Mouse (Mus musculus) cerebellum, adult 2 months (tissue): ENCODE results near the gene Plce1. TPM values are rescaled to one million over a fixed set of nuclear protein-coding genes. Genes with fewer than 3 reads are reported as not detected.
A peak's percentile ranks its signal among the peaks of the same experiment; 100 is the strongest.

ENCODE experiments used
- DNase-seq, 2 experiments: peaks; one replicate each; pipeline ENCODE4 v3.0.0; 2021
- H3K27ac ChIP-seq: fragments of 200-500 bp; 2 replicates; pipeline ENCODE4 v1.5.1; 2012; ENCODE audit warnings: low read length, control low read depth, inconsistent platforms; ENCODE audit not compliant: insufficient read depth
- H3K27me3 ChIP-seq: fragments of 200-500 bp; 2 replicates; pipeline ENCODE4 v1.6.1; 2012; ENCODE audit warnings: inconsistent platforms, mild to moderate bottlenecking, low read length, moderate library complexity; ENCODE audit not compliant: control insufficient read depth, insufficient read depth
- H3K4me1 ChIP-seq: fragments of 200-500 bp; 2 replicates; pipeline ENCODE4 v1.6.1; 2011; ENCODE audit warnings: low read length; ENCODE audit not compliant: control insufficient read depth, insufficient read depth
- H3K4me3 ChIP-seq: fragments of 200-500 bp; replicated peaks from 2 replicates; pipeline ENCODE3; 2011; ENCODE audit warnings: mild to moderate bottlenecking, low read depth, low read length, control low read depth; ENCODE audit not compliant: insufficient read depth
- CTCF ChIP-seq: fragments of 200-500 bp; IDR thresholded peaks from 2 replicates; pipeline ENCODE4 v1.5.1; 2011; ENCODE audit warnings: low read depth, mild to moderate bottlenecking, control low read depth, low read length, moderate library complexity, borderline replicate concordance; ENCODE audit not compliant: insufficient read depth
- POLR2A ChIP-seq: fragments of 200-500 bp; IDR thresholded peaks from 2 replicates; pipeline ENCODE4 v1.6.1; 2011; ENCODE audit warnings: low read length, control low read depth, borderline replicate concordance; ENCODE audit not compliant: insufficient read depth
- WGBS: fragments of 180-500 bp; shearing (Covaris S2); methylation state at CpG from one replicate; pipeline ENCODE4 v1.1.7; 2018; 5-methylcytosine and 5-hydroxymethylcytosine counted together
- polyA plus RNA-seq: library from polyadenylated mRNA; depleted of rRNA; stranded (reverse); fragments of >200 nt; gene quantifications from 2 replicates; pipeline ENCODE4 v1.2.3, GENCODE M21; 2012

The Plce1 gene
- polyA plus RNA-seq, 1 experiment = 9.7 TPM

DNA sequence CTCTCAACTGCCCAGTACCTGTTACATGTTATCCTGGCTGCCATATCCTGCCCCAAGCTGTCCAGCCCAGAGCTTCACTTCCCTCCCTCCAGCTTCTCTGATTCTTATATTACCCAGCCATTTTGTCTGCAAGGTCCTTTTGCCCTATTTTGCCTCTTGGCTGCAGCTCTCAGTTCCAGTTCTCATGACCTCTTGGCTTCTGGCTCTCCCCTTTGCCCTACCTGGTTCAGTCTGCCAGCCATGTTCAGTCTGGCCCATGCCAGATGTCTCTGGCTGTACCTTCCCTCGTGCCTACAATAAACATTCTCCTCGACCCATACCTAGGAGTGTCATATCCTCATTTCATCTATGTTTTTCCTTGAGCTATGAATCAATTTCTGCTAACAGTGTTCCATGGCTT, 285.4 kb downstream of the Plce1 start:
- TF ChIP-seq CTCF (no peak), POLR2A (no peak)
- Histone ChIP-seq H3K4me3 (no peak overlapping the region), H3K27me3 (no peaks in the 10 kb centered on the region), H3K27ac (no peak overlapping the region), H3K4me1 (no peaks in the 10 kb centered on the region)
- no peak for DNase-seq
- WGBS = 75% methylated on average over 2 of the region's 2 CpGs

DNA sequence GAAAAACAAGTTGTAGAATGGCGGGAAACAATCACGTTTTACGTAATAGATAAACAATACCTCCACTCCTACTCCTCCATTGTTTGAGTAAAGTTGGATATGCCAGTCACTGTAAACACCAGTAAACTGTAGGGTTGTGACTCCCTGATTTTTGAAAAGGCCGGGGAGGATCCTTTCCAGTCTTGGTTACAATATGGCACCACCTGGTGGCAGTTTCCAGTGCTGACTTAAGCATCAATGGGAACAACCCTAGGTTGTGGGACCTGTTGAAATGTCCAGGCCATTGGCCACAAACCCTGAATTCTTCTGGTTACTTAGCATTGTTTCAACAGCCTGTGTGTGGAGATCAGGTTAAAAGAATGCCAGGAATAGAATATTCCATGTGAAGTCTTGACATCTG, 294.6 kb downstream of the Plce1 start:
- H3K4me1 ChIP-seq = no peaks in the 10 kb centered on the region
- H3K27me3 ChIP-seq = no peaks in the 10 kb centered on the region
- TF ChIP-seq CTCF (peak; percentile 17; the same call in 1 of the 2 replicates), POLR2A (no peak)
- no peak overlapping the region for H3K27ac ChIP-seq
- WGBS = 59% methylated on average over 4 of the region's 4 CpGs
- no peak overlapping the region for H3K4me3 ChIP-seq
- peak in 1 of 2 experiments; percentile 7 for DNase-seq

GRCm38 (mm10) chr19:38778805-38779204, 297.9 kb downstream of the Plce1 start:
- TF ChIP-seq CTCF = no peak
- no peak for TF ChIP-seq POLR2A
- H3K27ac ChIP-seq = no peak overlapping the region
- WGBS = 7% methylated on average over 2 of the region's 2 CpGs
- no peak overlapping the region for H3K4me3 ChIP-seq
- no peaks in the 10 kb centered on the region for H3K27me3 ChIP-seq
- no peak for DNase-seq
- H3K4me1 ChIP-seq = no peaks in the 10 kb centered on the region

DNA sequence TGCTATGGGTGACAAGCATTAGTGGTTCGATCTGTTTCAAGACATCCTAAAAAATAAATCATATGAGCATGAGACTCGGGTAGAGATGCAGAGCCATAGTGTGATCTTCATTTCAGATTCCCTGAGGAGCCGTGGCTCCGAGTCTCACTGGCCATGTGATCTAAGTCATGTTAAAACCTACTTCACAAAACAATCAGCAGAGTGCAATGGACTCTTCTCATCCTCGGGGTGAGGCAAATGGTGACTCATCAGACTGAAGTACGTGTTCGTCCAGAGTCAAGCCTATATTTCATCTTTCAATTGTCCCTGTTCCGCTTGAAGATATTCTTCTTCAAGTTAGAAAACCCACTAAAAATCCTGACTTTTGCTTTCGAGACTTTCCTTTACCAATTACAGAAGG, 302.6 kb downstream of the Plce1 start:
- TF ChIP-seq POLR2A (no peak), CTCF (no peak)
- Histone ChIP-seq H3K27me3 (no peaks in the 10 kb centered on the region), H3K4me1 (no peaks in the 10 kb centered on the region), H3K4me3 (no peak overlapping the region), H3K27ac (no peak overlapping the region)
- DNase-seq = no peak
- 90% methylated on average over 9 of the region's 9 CpGs for WGBS

DNA sequence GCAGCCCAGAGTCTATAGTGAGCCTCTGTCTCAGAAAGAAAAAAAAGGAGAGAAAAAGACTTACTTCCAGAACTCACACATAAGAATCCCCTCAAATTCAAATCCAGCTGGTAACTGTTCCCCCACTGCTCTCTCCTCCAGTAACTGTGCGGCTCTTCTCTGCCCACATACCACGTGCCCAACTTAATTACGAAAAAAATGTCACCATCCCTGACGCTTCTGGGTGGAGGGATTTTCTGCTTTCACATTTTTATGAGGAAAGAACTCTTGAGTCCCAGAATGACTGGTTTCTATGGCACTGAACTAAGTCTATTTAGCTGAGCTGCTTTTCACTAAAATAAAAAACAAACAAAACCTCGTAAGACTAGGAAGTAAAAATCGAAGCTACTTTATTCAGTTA, 306.8 kb downstream of the Plce1 start:
- no peak overlapping the region for H3K4me3 ChIP-seq
- no peaks in the 10 kb centered on the region for H3K27me3 ChIP-seq
- H3K4me1 ChIP-seq = no peaks in the 10 kb centered on the region
- DNase-seq = no peak
- 86% methylated on average over 6 of the region's 6 CpGs for WGBS
- no peak overlapping the region for H3K27ac ChIP-seq
- no peak for TF ChIP-seq CTCF
- no peak for TF ChIP-seq POLR2A

GRCm38 (mm10) chr19:38793563-38794045, 312.7 kb downstream of the Plce1 start:
- Histone ChIP-seq H3K4me1 (no peaks in the 10 kb centered on the region), H3K27ac (no peak overlapping the region), H3K27me3 (no peaks in the 10 kb centered on the region), H3K4me3 (no peak overlapping the region)
- TF ChIP-seq CTCF = no peak
- TF ChIP-seq POLR2A = no peak
- WGBS = 89% methylated on average over 7 of the region's 7 CpGs
- no peak for DNase-seq

GRCm38 (mm10) chr19:38796546-38796945, 315.6 kb downstream of the Plce1 start:
- Histone ChIP-seq H3K27me3 (no peaks in the 10 kb centered on the region), H3K27ac (no peak overlapping the region), H3K4me3 (no peak overlapping the region), H3K4me1 (no peaks in the 10 kb centered on the region)
- no peak for TF ChIP-seq CTCF
- TF ChIP-seq POLR2A = no peak
- DNase-seq = no peak
- WGBS = 84% methylated on average over 5 of the region's 5 CpGs

DNA sequence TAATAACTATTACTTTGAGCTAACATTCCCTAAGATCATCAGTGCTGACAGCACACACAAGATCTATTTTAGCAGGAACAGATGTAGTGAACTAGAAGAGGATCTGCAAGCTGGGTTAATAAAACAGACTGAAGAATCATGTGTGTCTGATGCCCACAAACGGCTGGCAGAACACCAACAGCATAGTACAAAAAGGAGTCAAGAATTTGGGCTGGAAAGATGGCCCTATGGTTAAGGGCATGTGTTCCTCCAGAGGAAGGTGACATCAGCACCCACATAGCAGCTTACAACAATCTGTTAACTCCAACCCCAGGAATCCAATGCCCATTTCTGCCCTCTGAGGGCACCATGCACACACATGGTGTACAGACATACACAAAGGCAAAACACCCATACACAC, 317.4 kb downstream of the Plce1 start:
- H3K4me1 ChIP-seq = no peaks in the 10 kb centered on the region
- H3K4me3 ChIP-seq = no peak overlapping the region
- no peak overlapping the region for H3K27ac ChIP-seq
- WGBS = 94% methylated on average over 1 of the region's 1 CpGs
- no peak for TF ChIP-seq POLR2A
- TF ChIP-seq CTCF = no peak
- no peak for DNase-seq
- no peaks in the 10 kb centered on the region for H3K27me3 ChIP-seq

- DNase-seq = peak in 1 of 2 experiments; percentile 15
- H3K4me1 ChIP-seq = no peaks in the 10 kb centered on the region
- H3K27ac ChIP-seq = no peak overlapping the region
- no peaks in the 10 kb centered on the region for H3K27me3 ChIP-seq
- 63% methylated on average over 6 of the region's 6 CpGs for WGBS
- no peak overlapping the region for H3K4me3 ChIP-seq
- TF ChIP-seq POLR2A (no peak), CTCF (no peak)
Observed at GRCm38 (mm10) chr19:38798801-38799200, 317.9 kb downstream of the Plce1 start.
